Mouse (Mus musculus): Measurements from ENCODE around the gene 1110051M20Rik. TPM values are rescaled to one million over a fixed set of nuclear protein-coding genes. Genes with fewer than 3 reads are reported as not detected.

1110051M20Rik gene
- polyA plus RNA-seq, 1 experiment from 2014 or later, result 78.3 TPM

GRCm38 (mm10) chr2:91278749-91279371, 165.6 kb downstream of the 1110051M20Rik start:
- Histone ChIP-seq H3K9me3 (replicated peaks) (no peaks in the 10 kb centered on the region), H3K36me3 (peaks cover 52% of the 10 kb centered on the region), H3K4me3 (no peak overlapping the region), H3K27ac (peak overlapping the region; percentile 31; the same call in 1 of the 2 replicates), H3K27me3 (ENCODE audit: low read depth, poor library complexity, severe bottlenecking) (no peaks in the 10 kb centered on the region), H3K4me1 (peaks cover 24% of the 10 kb centered on the region)
- 40% methylated on average over 10 of the region's 10 CpGs for WGBS
- DNase-seq (ENCODE audit: low spot score), result peak; percentile 67

GRCm38 (mm10) chr2:91269687-91270133, 174.8 kb downstream of the 1110051M20Rik start:
- Histone ChIP-seq H3K27ac (no peak overlapping the region), H3K36me3 (peaks cover 85% of the 10 kb centered on the region)
- 94% methylated on average over 8 of the region's 8 CpGs for WGBS

DNA sequence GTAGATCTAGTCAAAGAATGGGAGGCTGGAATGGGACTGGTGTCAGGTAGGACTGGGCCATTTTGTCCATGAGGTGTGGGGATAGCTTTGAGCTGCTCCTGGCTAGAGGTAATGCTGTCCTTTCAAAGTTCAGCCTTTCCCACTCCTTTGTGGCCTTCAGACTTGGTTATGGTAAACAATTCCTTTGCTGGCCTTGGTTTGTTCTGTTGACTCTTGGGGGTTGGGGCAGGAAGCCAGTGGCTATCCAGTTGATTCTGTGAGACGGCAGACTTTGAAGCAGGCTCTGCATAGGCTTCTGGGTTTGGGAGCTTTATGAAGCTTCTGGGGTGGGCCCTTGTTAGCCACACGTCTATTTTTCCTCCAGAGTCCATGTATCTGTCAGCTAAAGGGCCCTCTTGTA, 175.8 kb downstream of the 1110051M20Rik start:
- no peak overlapping the region for H3K4me3 ChIP-seq
- peaks cover 18% of the 10 kb centered on the region for H3K4me1 ChIP-seq
- H3K27ac ChIP-seq, result no peak overlapping the region
- DNase-seq (ENCODE audit: low spot score), result no peak
- H3K9me3 ChIP-seq (replicated peaks), result no peaks in the 10 kb centered on the region
- H3K27me3 ChIP-seq (ENCODE audit: low read depth, poor library complexity, severe bottlenecking), result no peaks in the 10 kb centered on the region
- WGBS, result 87% methylated on average over 2 of the region's 2 CpGs
- H3K36me3 ChIP-seq, result peaks cover 76% of the 10 kb centered on the region

More at GRCm38 (mm10) chr2:91269687-91270133, 174.8 kb downstream of the 1110051M20Rik start:
- no peak for DNase-seq (ENCODE audit: low spot score)
- Histone ChIP-seq H3K27me3 (ENCODE audit: low read depth, poor library complexity, severe bottlenecking) (no peaks in the 10 kb centered on the region), H3K9me3 (replicated peaks) (no peaks in the 10 kb centered on the region), H3K4me1 (peaks cover 8% of the 10 kb centered on the region), H3K4me3 (no peak overlapping the region)

DNA sequence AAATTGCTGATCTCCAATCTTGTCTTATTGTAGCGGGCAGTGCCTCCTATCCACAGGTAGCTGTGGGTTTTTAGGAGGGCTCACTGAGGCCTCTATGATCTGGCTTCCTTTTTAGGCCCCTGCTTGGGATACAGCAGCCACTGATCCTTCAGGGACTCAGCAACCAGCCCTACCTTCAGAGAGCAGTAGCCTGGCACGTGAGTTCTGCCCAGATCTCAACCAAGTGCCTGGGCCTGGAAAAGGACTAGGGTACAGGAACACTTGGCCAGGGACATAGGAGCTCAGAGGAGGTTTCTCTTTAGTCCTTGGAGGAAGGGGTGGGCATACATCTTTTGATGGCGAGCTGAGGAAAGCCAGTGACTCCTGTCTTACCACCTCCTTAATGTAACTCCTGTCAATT, 176.5 kb downstream of the 1110051M20Rik start:
- 93% methylated on average over 3 of the region's 3 CpGs for WGBS
- H3K36me3 ChIP-seq, result peaks cover 76% of the 10 kb centered on the region
- H3K4me3 ChIP-seq, result no peak overlapping the region
- peaks cover 19% of the 10 kb centered on the region for H3K4me1 ChIP-seq
- H3K9me3 ChIP-seq (replicated peaks), result no peaks in the 10 kb centered on the region
- DNase-seq (ENCODE audit: low spot score), result no peak
- no peaks in the 10 kb centered on the region for H3K27me3 ChIP-seq (ENCODE audit: low read depth, poor library complexity, severe bottlenecking)
- H3K27ac ChIP-seq, result no peak overlapping the region

DNA sequence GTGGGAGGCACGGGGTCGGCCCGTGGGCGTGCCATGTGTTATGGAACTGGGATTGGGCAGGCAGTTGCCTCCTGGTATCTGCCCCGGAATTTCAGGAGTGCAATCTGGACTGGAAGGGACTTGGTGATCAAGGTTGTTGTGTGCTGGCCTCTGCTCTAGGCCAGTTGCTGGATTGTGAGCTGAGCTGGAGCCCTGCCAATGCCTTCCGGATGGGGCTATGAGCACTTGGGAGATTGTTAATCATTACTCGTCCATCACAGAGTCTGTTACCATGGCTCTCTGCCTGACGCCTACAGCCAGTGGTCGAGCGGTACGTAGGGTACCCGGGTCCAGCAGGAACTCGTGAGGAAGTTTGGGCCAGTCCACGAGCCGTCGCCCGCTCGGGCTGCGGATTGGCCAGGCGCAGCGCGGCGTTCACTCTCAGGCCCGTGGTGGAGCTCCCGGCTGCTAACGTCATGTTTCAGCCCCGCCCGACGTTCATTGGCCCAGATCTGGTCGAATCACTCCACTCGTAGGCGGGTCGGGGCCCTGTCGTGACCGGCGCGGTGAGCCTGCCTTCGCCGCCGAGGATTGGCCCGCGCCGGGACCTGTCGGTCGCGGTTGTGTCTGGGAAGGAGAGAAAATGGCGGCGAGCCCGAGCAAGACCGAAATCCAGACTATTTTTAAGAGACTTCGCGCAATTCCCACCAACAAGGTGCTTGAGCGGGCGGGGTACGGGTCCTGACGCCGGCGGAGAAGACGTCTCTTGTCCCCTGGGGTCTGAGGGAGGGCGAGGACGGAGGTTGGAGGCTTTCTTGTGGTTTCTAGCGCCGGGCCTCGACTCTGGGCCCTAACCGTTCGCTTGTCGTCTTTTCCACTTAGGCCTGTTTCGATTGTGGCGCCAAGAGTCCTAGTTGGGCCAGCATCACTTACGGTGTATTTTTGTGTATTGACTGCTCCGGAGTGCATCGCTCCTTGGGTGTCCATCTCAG, 179.5 kb downstream of the 1110051M20Rik start, which contains the start of gene Arfgap2:
Gene Arfgap2, plus strand, starts transcription at position 264 of the 971 bp plus-strand sequence.
- Histone ChIP-seq H3K27me3 (ENCODE audit: low read depth, poor library complexity, severe bottlenecking) (no peaks in the 10 kb centered on the region), H3K4me1 (peaks cover 19% of the 10 kb centered on the region), H3K27ac (peak within 1 kb of the TSS; percentile 95), H3K4me3 (peak within 1 kb of the TSS; percentile 88), H3K9me3 (replicated peaks) (no peaks in the 10 kb centered on the region), H3K36me3 (peaks cover 69% of the 10 kb centered on the region)
- 2% methylated on average over 72 of the region's 72 CpGs for WGBS
- DNase-seq (ENCODE audit: low spot score), result peak; percentile 96

DNA sequence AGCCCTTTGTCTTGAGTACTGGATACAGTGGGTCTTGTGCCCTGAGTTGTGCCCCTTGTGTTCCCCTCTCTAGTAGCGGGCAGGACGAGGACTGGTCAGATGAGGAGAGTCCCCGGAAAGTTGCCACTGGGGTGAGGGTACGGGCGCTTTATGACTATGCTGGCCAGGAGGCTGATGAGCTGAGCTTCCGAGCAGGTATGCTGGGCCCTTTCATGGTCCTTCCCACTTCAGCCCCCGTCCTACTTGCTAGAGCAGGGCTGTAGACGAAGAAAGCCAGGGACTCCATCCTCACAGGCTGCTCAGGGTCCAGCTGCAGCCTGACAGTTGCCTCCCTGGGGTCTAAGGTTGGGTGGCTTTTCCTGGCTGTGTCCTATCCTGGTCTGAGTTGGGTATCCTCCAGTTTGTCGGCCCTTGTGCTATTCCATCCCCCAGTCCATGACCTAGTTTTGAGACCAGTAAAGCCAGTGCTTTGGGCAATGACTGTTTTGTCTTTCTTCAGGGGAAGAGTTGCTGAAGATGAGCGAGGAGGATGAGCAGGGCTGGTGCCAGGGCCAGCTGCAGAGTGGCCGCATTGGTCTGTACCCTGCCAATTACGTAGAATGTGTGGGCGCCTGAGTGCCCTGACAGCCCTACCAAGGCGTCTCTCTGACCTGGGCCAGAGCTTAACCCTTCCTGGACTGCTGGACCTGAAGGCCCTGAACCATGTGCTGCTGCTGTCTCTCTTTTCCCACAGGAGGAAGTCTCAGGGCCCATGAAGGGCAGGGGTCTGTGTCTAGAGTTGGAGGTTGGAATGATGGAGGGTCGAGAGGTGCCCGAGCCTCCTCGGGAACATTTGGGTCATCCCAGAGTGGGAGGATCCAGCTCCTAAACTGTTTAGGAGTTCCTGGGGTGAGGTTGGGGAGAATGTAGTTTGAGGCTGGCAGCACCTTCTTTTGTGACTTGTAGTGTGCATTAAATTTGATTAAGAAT, 180.5 kb downstream of the 1110051M20Rik start:
- 90% methylated on average over 17 of the region's 17 CpGs for WGBS
- H3K27ac ChIP-seq, result peak overlapping the region; percentile 95
- H3K4me3 ChIP-seq, result peak overlapping the region; percentile 88
- DNase-seq (ENCODE audit: low spot score), result no peak
- no peaks in the 10 kb centered on the region for H3K9me3 ChIP-seq (replicated peaks)
- peaks cover 19% of the 10 kb centered on the region for H3K4me1 ChIP-seq
- peaks cover 58% of the 10 kb centered on the region for H3K36me3 ChIP-seq
- no peaks in the 10 kb centered on the region for H3K27me3 ChIP-seq (ENCODE audit: low read depth, poor library complexity, severe bottlenecking)

- no peak for DNase-seq (ENCODE audit: low spot score)
- no peak overlapping the region for H3K4me3 ChIP-seq
- WGBS, result 86% methylated on average over 1 of the region's 1 CpGs
- H3K36me3 ChIP-seq, result peaks cover 31% of the 10 kb centered on the region
- no peak overlapping the region for H3K27ac ChIP-seq
- H3K9me3 ChIP-seq (replicated peaks), result no peaks in the 10 kb centered on the region
- H3K27me3 ChIP-seq (ENCODE audit: low read depth, poor library complexity, severe bottlenecking), result peaks cover 25% of the 10 kb centered on the region
- peaks cover 52% of the 10 kb centered on the region for H3K4me1 ChIP-seq
Observed at GRCm38 (mm10) chr2:91259493-91259892, 185.0 kb downstream of the 1110051M20Rik start.

DNA sequence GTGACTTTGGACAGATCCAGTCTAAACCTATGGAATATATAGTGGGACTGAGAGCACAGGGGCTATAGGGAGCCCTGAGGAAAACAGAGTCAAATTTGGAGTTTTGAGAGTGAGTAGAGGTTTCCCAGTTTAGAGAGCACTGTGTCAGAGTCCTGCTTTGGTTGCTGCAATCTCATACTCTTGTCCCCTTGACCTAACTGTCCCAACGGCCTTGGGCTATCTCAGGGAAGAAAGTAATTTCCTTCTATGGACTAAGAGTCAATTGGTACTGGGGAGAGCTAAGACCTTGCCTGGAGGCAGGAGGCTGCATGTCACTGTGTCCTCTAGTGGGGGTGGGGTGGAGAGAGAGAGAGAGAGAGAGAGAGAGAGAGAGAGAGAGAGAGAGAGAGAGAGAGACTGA, 185.7 kb downstream of the 1110051M20Rik start:
- no peak overlapping the region for H3K4me3 ChIP-seq
- H3K4me1 ChIP-seq, result peaks cover 49% of the 10 kb centered on the region
- 61% methylated on average over 1 of the region's 1 CpGs for WGBS
- peaks cover 31% of the 10 kb centered on the region for H3K36me3 ChIP-seq
- peaks cover 32% of the 10 kb centered on the region for H3K27me3 ChIP-seq (ENCODE audit: low read depth, poor library complexity, severe bottlenecking)
- no peak overlapping the region for H3K27ac ChIP-seq
- DNase-seq (ENCODE audit: low spot score), result no peak
- no peaks in the 10 kb centered on the region for H3K9me3 ChIP-seq (replicated peaks)

DNA sequence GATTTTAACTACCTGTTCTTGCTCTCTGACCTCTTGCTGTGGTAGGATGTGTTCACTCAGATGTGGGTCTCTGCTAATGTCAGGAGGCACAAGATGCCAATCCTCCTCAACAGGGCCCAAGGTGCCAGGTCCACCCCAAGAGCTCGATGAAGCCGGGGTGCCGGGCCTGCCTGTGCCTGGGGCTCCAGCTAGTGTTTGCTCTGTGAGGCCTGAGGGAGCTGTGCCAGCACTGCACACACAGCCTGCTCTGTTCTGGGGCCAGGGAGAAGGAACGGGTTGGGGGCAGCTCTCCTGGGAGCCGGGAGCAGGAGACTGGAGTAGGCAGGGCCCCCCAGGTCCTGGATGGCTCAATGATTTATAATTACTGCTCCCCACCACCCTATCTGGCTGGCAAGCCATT, 186.4 kb downstream of the 1110051M20Rik start:
- H3K27ac ChIP-seq, result peak overlapping the region; percentile 86
- H3K4me1 ChIP-seq, result peaks cover 46% of the 10 kb centered on the region
- H3K36me3 ChIP-seq, result peaks cover 23% of the 10 kb centered on the region
- peaks cover 39% of the 10 kb centered on the region for H3K27me3 ChIP-seq (ENCODE audit: low read depth, poor library complexity, severe bottlenecking)
- 82% methylated on average over 5 of the region's 5 CpGs for WGBS
- H3K4me3 ChIP-seq, result peak overlapping the region; percentile 71
- no peaks in the 10 kb centered on the region for H3K9me3 ChIP-seq (replicated peaks)
- DNase-seq (ENCODE audit: low spot score), result no peak

- Histone ChIP-seq H3K4me3 (peak overlapping the region; percentile 71), H3K36me3 (peaks cover 16% of the 10 kb centered on the region), H3K4me1 (peaks cover 49% of the 10 kb centered on the region), H3K27me3 (ENCODE audit: low read depth, poor library complexity, severe bottlenecking) (peaks cover 46% of the 10 kb centered on the region), H3K9me3 (replicated peaks) (no peaks in the 10 kb centered on the region), H3K27ac (peak overlapping the region; percentile 86)
- 1% methylated on average over 22 of the region's 22 CpGs for WGBS
- DNase-seq (ENCODE audit: low spot score), result peak; percentile 78
Observed at GRCm38 (mm10) chr2:91257126-91257980, 187.2 kb downstream of the 1110051M20Rik start.

DNA sequence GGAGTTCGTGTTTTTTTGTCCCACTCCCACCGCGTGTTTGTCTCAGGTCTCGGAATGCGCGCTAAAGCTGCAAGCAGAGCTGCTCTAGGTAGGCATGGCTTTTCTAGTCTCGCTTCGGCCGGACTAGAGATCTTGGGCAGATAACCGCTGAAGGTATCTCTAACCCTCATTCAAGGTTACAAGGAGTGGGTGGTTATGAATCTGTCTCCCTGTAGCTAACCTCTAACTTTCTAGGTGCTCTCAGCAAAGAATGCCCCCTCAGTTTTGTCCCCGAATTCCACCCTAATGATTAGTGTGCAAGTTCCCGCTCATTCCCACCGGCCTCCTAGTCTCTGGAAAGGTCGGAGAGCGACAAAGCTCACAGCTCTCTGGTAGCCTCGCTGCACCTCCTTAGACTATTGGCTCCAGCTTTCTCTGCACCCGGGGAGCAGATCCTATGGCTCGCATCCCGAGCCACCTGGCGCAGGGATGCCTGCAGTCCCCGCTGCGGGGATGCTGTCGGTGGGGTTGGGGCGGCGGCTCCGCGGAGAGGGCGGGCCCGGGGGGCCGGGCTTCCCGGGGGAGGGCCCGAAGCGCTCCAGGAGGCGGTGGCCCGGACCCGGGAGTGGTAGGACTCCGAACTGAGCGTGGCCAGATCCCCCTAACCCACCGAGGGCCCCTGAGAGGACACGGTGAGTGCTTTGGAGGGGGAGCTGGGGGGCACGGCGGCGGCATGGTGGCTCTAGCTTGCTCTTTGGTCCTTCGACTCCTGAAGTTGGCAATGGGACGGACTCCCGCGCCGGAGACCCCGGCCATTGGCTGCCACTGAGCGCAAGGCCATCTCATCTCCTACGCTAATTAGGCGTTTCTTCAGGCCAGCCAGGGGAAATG, 188.0 kb downstream of the 1110051M20Rik start:
- WGBS, result under 1% methylated on average over 52 of the region's 52 CpGs
- DNase-seq (ENCODE audit: low spot score), result peak; percentile 79
- peaks cover 11% of the 10 kb centered on the region for H3K36me3 ChIP-seq
- H3K4me1 ChIP-seq, result peaks cover 49% of the 10 kb centered on the region
- H3K27ac ChIP-seq, result peak overlapping the region; percentile 86
- H3K27me3 ChIP-seq (ENCODE audit: low read depth, poor library complexity, severe bottlenecking), result peaks cover 47% of the 10 kb centered on the region
- H3K4me3 ChIP-seq, result peak overlapping the region; percentile 71
- no peaks in the 10 kb centered on the region for H3K9me3 ChIP-seq (replicated peaks)

Measured in limb, embryonic 10.5 days (tissue).